Mouse (Mus musculus) CH12.LX (cell line): ENCODE measurements around the gene Il22ra1. TPM values are rescaled to one million over a fixed set of nuclear protein-coding genes. Genes with fewer than 3 reads are reported as not detected.

Experiments
- DNase-seq: peaks from one replicate; pipeline ENCODE4 v3.0.0-alpha.2; 2013; ENCODE audit errors: extremely low read depth
- H3K27ac ChIP-seq: 2 replicates; pipeline ENCODE4 v1.5.1; 2012; ENCODE audit warnings: low read depth, mild to moderate bottlenecking, control low read depth, moderate library complexity; ENCODE audit not compliant: insufficient read depth
- H3K27me3 ChIP-seq: replicated peaks from 2 replicates; pipeline ENCODE3; 2012; ENCODE audit warnings: inconsistent platforms
- H3K36me3 ChIP-seq, 2 experiments: replicated peaks in 1 of 2; 2 replicates each; pipeline versions ENCODE3 to v1.6.1; 2012; ENCODE audit warnings: inconsistent platforms in 1 of 2, low read length in 1 of 2, mild to moderate bottlenecking in 1 of 2, mixed read lengths in 1 of 2, moderate library complexity in 1 of 2; ENCODE audit not compliant: control insufficient read depth in 1 of 2, insufficient read depth in 1 of 2
- H3K4me1 ChIP-seq, 2 experiments: 2 replicates each; pipeline ENCODE4 v1.6.1; 2012; ENCODE audit warnings: inconsistent platforms in 1 of 2, moderate library complexity in 1 of 2; ENCODE audit not compliant: insufficient read depth in 2 of 2, control insufficient read depth in 1 of 2
- H3K4me2 ChIP-seq: 2 replicates; pipeline ENCODE4 v1.6.1; 2012; ENCODE audit warnings: low read depth, mild to moderate bottlenecking, control low read depth; ENCODE audit not compliant: poor library complexity, insufficient read depth, severe bottlenecking
- H3K4me3 ChIP-seq, 3 experiments: fragments of 150-350 bp in 1 of 3; sonication (generic) in 1 of 3; replicated peaks in 1 of 3; 2 replicates each; pipeline versions ENCODE3 to v1.5.1; 2011 to 2012; ENCODE audit warnings: low read depth in 2 of 3, low read length in 2 of 3, mild to moderate bottlenecking in 2 of 3, moderate library complexity in 2 of 3, control low read depth in 1 of 3, improper control_type of control experiment in 1 of 3, inconsistent platforms in 1 of 3, mixed read lengths in 1 of 3; ENCODE audit not compliant: poor library complexity in 1 of 3
- H3K79me2 ChIP-seq: replicated peaks from 2 replicates; pipeline ENCODE4 v1.6.1; 2012; ENCODE audit warnings: mild to moderate bottlenecking, moderate library complexity; ENCODE audit not compliant: control insufficient read depth, poor library complexity, insufficient read depth, severe bottlenecking; ENCODE audit errors: extremely low read depth
- H3K9ac ChIP-seq: 2 replicates; pipeline ENCODE4 v1.6.1; 2012; ENCODE audit warnings: low read depth, mild to moderate bottlenecking, control low read depth, moderate library complexity; ENCODE audit not compliant: insufficient read depth
- H3K9me3 ChIP-seq: replicated peaks from 2 replicates; pipeline ENCODE3; 2012; ENCODE audit warnings: low read length, inconsistent platforms, mixed read lengths
- CHD1 ChIP-seq: IDR thresholded peaks from 2 replicates; pipeline ENCODE4 v1.6.1; 2012; ENCODE audit warnings: low read depth, low read length, improper control_type of control experiment, inconsistent platforms
- CTCF ChIP-seq, 2 experiments: IDR thresholded peaks in 1 of 2; conservative IDR thresholded peaks in 1 of 2; 2 replicates each; pipeline ENCODE4 v1.5.1; 2011 to 2012; ENCODE audit warnings: low read depth in 2 of 2, low read length in 2 of 2, improper control_type of control experiment in 1 of 2, inconsistent platforms in 1 of 2, mild to moderate bottlenecking in 1 of 2, moderate library complexity in 1 of 2
- E2F4 ChIP-seq: IDR thresholded peaks from 2 replicates; pipeline ENCODE4 v1.6.1; 2011; ENCODE audit warnings: low read depth, low read length, improper control_type of control experiment; ENCODE audit not compliant: insufficient replicate concordance
- ETS1 ChIP-seq: conservative IDR thresholded peaks from 2 replicates; pipeline ENCODE4 v1.6.1; 2012; ENCODE audit warnings: low read depth, mild to moderate bottlenecking, inconsistent platforms, low read length, improper control_type of control experiment, moderate library complexity
- HCFC1 ChIP-seq: IDR thresholded peaks from 2 replicates; pipeline ENCODE4 v1.6.1; 2012; ENCODE audit warnings: low read depth, mild to moderate bottlenecking, inconsistent platforms, low read length, improper control_type of control experiment
- IRF4 ChIP-seq: IDR thresholded peaks from 2 replicates; pipeline ENCODE4 v1.6.1; 2014; ENCODE audit warnings: low read depth, mild to moderate bottlenecking, inconsistent platforms, low read length, improper control_type of control experiment
- JUND ChIP-seq: conservative IDR thresholded peaks from 2 replicates; pipeline ENCODE4 v1.6.1; 2011; ENCODE audit warnings: low read depth, low read length, improper control_type of control experiment
- MXI1 ChIP-seq: IDR thresholded peaks from 2 replicates; pipeline ENCODE4 v1.6.1; 2011; ENCODE audit warnings: mild to moderate bottlenecking, low read depth, low read length, improper control_type of control experiment
- POLR2AphosphoS2 ChIP-seq: IDR thresholded peaks from 2 replicates; pipeline ENCODE4 v1.6.1; 2011; ENCODE audit warnings: low read depth, low read length, improper control_type of control experiment
- RAD21 ChIP-seq: IDR thresholded peaks from 2 replicates; pipeline ENCODE4 v1.6.1; 2011; ENCODE audit warnings: low read depth, mild to moderate bottlenecking, low read length, improper control_type of control experiment, moderate library complexity
- TBP ChIP-seq: conservative IDR thresholded peaks from 2 replicates; pipeline ENCODE4 v1.6.1; 2011; ENCODE audit warnings: low read depth, low read length, improper control_type of control experiment
- TCF12 ChIP-seq: IDR thresholded peaks from 2 replicates; pipeline ENCODE4 v1.6.1; 2014; ENCODE audit warnings: low read depth, mild to moderate bottlenecking, inconsistent platforms, low read length, improper control_type of control experiment
- USF2 ChIP-seq: conservative IDR thresholded peaks from 2 replicates; pipeline ENCODE4 v1.6.1; 2011; ENCODE audit warnings: low read depth, low read length, improper control_type of control experiment
- ZNF384 ChIP-seq: IDR thresholded peaks from 2 replicates; pipeline ENCODE4 v1.6.1; 2012; ENCODE audit warnings: low read depth, low read length, improper control_type of control experiment, inconsistent platforms
- dilution Hi-C: fragments of 300-500 bp; cut with MboI; formaldehyde crosslinking; loops from 2 replicates; pipeline ENCODE4 v1.14.3; 2020; ENCODE audit warnings: low sequenced_read_pairs; ENCODE audit not compliant: extremely low pct_unique_long_range_greater_than_20kb, extremely low pct_ligation_motif_present
- in situ Hi-C: fragments of 300-500 bp; cut with MboI; formaldehyde crosslinking; loops from 3 replicates; pipeline ENCODE4 v1.14.3; 2019; ENCODE audit warnings: low sequenced_read_pairs, low pct_ligation_motif_present, low pct_unique_long_range_greater_than_20kb, mixed read lengths
- polyA plus RNA-seq: library from polyadenylated mRNA; unstranded; fragments of >175 nt; gene quantifications from 2 replicates; pipeline ENCODE4 v1.2.1, GENCODE M21; 2012; ENCODE audit warnings: low read depth; ENCODE audit not compliant: insufficient read length
- total RNA-seq, 2 experiments: library from RNA; depleted of rRNA; stranded (reverse); fragments of 300-350 nt in 1 of 2; fragments of >200 nt in 1 of 2; gene quantifications; 2 replicates each; pipeline ENCODE4 v1.2.3; 2012 to 2014

Gene Il22ra1
- total and polyA plus RNA-seq, 3 experiments: not detected

DNA sequence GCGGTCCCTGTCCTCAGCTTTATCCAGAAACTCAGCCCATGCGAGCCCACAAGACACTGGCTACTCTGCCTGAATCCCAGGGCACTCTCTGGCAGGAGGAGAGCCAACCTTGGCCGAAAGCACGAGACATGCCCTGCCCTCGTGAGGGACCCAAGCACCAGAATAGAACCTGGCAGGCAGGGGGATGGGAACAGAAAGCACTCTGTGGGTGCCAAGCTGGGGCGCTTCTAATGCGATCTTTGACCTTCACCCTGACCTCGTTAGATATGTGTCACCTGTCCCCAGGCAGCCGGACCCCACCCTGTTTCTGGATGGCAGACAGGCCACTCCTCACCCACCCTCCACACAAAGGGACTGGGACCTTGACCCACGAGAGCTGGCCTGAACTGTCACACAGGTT lies 17.6 kb downstream of the Il22ra1 start:
- dilution Hi-C loops: no loop called here

DNA sequence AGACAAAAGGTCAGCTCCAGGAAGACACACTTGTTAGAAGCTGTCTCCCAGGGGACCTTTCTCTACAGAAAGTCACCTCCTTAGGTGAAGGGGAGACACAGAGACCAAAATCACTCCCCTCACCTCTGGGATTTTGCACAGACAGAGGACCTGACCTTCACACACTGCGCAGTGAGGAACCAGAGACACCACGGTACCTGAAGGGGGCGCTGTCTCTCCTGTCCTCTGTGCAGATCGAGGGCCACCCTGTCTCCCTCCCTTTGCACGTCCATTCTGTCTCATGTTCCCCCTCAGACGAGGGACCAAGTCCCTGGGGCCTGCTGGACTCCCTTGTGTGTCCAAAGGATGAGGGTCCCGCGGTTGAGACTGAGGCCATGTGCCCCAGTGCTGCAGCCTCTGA lies 22.9 kb downstream of the Il22ra1 start:
- H3K4me3 ChIP-seq: no peak overlapping the region
- no peak overlapping the region for H3K27ac ChIP-seq
- dilution Hi-C loops (no loop called here), in situ Hi-C loops (no loop called here)
- no peak overlapping the region for H3K4me2 ChIP-seq
- H3K4me1 ChIP-seq: no peaks in the 10 kb centered on the region
- no peaks in the 10 kb centered on the region for H3K79me2 ChIP-seq
- H3K9ac ChIP-seq: no peak overlapping the region
- peaks cover 8% of the 10 kb centered on the region for H3K9me3 ChIP-seq
- TF ChIP-seq CTCF (conservative IDR thresholded peaks at IDR 0.05 in 1 of 2, IDR thresholded peaks at IDR 0.05 in 1 of 2; ENCODE audit: low read depth in 2 of 2, low read length in 2 of 2) (peak in 1 of 2 experiments; percentile 19; a peak in 2 of 4 replicates), ZNF384 (no peak)
- H3K27me3 ChIP-seq: peaks cover 31% of the 10 kb centered on the region
- H3K36me3 ChIP-seq: no peaks in the 10 kb centered on the region
- no peak for DNase-seq

More for the DNA sequence above, 17.6 kb downstream of the Il22ra1 start:
- in situ Hi-C loops: no loop called here
- Histone ChIP-seq H3K9me3 (no peaks in the 10 kb centered on the region), H3K9ac (no peak overlapping the region), H3K36me3 (no peaks in the 10 kb centered on the region), H3K4me2 (no peak overlapping the region), H3K4me3 (no peak overlapping the region), H3K4me1 (no peaks in the 10 kb centered on the region), H3K27me3 (peaks cover 30% of the 10 kb centered on the region), H3K27ac (no peak overlapping the region), H3K79me2 (no peaks in the 10 kb centered on the region)
- DNase-seq: no peak
- TF ChIP-seq ETS1: no peak
- TF ChIP-seq TCF12: no peak
- TF ChIP-seq POLR2AphosphoS2: no peak
- no peak for TF ChIP-seq E2F4
- TF ChIP-seq RAD21: no peak

- H3K9me3 ChIP-seq: peaks cover 8% of the 10 kb centered on the region
- no peaks in the 10 kb centered on the region for H3K79me2 ChIP-seq
- dilution Hi-C loops: no loop called here
- in situ Hi-C loops: no loop called here
- peaks cover 30% of the 10 kb centered on the region for H3K27me3 ChIP-seq
- H3K4me3 ChIP-seq: no peak overlapping the region
- no peak for DNase-seq
- H3K36me3 ChIP-seq: no peaks in the 10 kb centered on the region
- no peak overlapping the region for H3K4me2 ChIP-seq
- TF ChIP-seq HCFC1 (no peak), IRF4 (no peak), CHD1 (no peak), USF2 (no peak), ETS1 (no peak), MXI1 (no peak), TBP (no peak), JUND (no peak)
- H3K27ac ChIP-seq: no peak overlapping the region
- H3K4me1 ChIP-seq: no peaks in the 10 kb centered on the region
- no peak overlapping the region for H3K9ac ChIP-seq
Observed at GRCm38 (mm10) chr4:135752106-135752778, 24.3 kb downstream of the Il22ra1 start.
